Mouse (Mus musculus): ENCODE results near the gene Ccdc151.

- TF ChIP-seq CTCF (IDR thresholded peaks at IDR 0.05; ENCODE audit: insufficient read depth, low read depth, low read length) (no peak), POLR2A (IDR thresholded peaks at IDR 0.05; ENCODE audit: insufficient read depth, low read depth, low read length) (no peak)
Observed at GRCm38 (mm10) chr9:21958372-21958771, 44.1 kb downstream of the Ccdc151 start.

Measured in olfactory bulb, adult 2 months (tissue).